Mouse (Mus musculus) megakaryocyte, embryonic 14.5 days (primary cell): ENCODE data around the gene Lmo1. TPM values are rescaled to one million over a fixed set of nuclear protein-coding genes. Genes with fewer than 3 reads are reported as not detected.

Experiments
- H3K27me3 ChIP-seq: replicated peaks from 2 replicates; pipeline ENCODE3; 2012; ENCODE audit warnings: inconsistent platforms
- H3K36me3 ChIP-seq: replicated peaks from 2 replicates; pipeline ENCODE3; 2012; ENCODE audit warnings: low read length, inconsistent platforms, mixed read lengths
- H3K4me1 ChIP-seq: 2 replicates; pipeline ENCODE4 v1.6.1; 2012; ENCODE audit warnings: inconsistent platforms
- H3K4me3 ChIP-seq: replicated peaks from 2 replicates; pipeline ENCODE3; 2012; ENCODE audit warnings: moderate library complexity, mild to moderate bottlenecking, inconsistent platforms
- H3K9me3 ChIP-seq: 2 replicates; pipeline ENCODE4 v1.6.1; 2012; ENCODE audit warnings: inconsistent platforms
- FLI1 ChIP-seq: IDR thresholded peaks from 2 replicates; pipeline ENCODE4 v1.6.1; 2012; ENCODE audit warnings: low read length, inconsistent platforms, mixed read lengths
- GATA1 ChIP-seq: IDR thresholded peaks from 3 replicates; pipeline ENCODE4 v1.6.1; 2012; ENCODE audit warnings: mixed read lengths, low read length, inconsistent platforms, borderline replicate concordance
- polyA plus RNA-seq: library from polyadenylated mRNA; stranded (reverse); fragments of >175 nt; gene quantifications from 2 replicates; pipeline ENCODE4 v1.2.3, GENCODE M21; 2012; ENCODE audit warnings: low replicate concordance; ENCODE audit not compliant: insufficient read depth

Gene Lmo1
- polyA plus RNA-seq, 1 experiment, result 0.58 TPM

GRCm38 (mm10) chr7:109200559-109200958 lies 25.6 kb upstream of the Lmo1 start:
- H3K4me3 ChIP-seq, result no peak overlapping the region
- TF ChIP-seq FLI1 (no peak), GATA1 (no peak)
- no peaks in the 10 kb centered on the region for H3K36me3 ChIP-seq
- H3K27me3 ChIP-seq, result peaks cover 2% of the 10 kb centered on the region
- H3K4me1 ChIP-seq, result no peaks in the 10 kb centered on the region
- no peaks in the 10 kb centered on the region for H3K9me3 ChIP-seq

- Histone ChIP-seq H3K36me3 (no peaks in the 10 kb centered on the region), H3K9me3 (no peaks in the 10 kb centered on the region), H3K4me3 (no peak overlapping the region), H3K4me1 (no peaks in the 10 kb centered on the region), H3K27me3 (peaks cover 7% of the 10 kb centered on the region)
- TF ChIP-seq GATA1, result no peak
- TF ChIP-seq FLI1, result no peak
These were observed 22.2 kb upstream of the Lmo1 start for GRCm38 (mm10) chr7:109197161-109197650.

GRCm38 (mm10) chr7:109196399-109197082 lies 21.5 kb upstream of the Lmo1 start:
- no peaks in the 10 kb centered on the region for H3K9me3 ChIP-seq
- no peaks in the 10 kb centered on the region for H3K36me3 ChIP-seq

GRCm38 (mm10) chr7:109195982-109196381 lies 21.0 kb upstream of the Lmo1 start:
- H3K27me3 ChIP-seq, result peaks cover 7% of the 10 kb centered on the region
- no peak overlapping the region for H3K4me3 ChIP-seq
- TF ChIP-seq FLI1, result no peak
- no peak for TF ChIP-seq GATA1
- H3K9me3 ChIP-seq, result no peaks in the 10 kb centered on the region
- H3K4me1 ChIP-seq, result no peaks in the 10 kb centered on the region
- H3K36me3 ChIP-seq, result no peaks in the 10 kb centered on the region

More at GRCm38 (mm10) chr7:109196399-109197082, 21.5 kb upstream of the Lmo1 start:
- H3K4me1 ChIP-seq, result no peaks in the 10 kb centered on the region
- H3K27me3 ChIP-seq, result peaks cover 7% of the 10 kb centered on the region
- H3K4me3 ChIP-seq, result no peak overlapping the region
- no peak for TF ChIP-seq GATA1
- no peak for TF ChIP-seq FLI1

GRCm38 (mm10) chr7:109194850-109195249 lies 19.8 kb upstream of the Lmo1 start:
- H3K27me3 ChIP-seq, result peaks cover 12% of the 10 kb centered on the region
- TF ChIP-seq FLI1 (no peak), GATA1 (no peak)
- no peaks in the 10 kb centered on the region for H3K4me1 ChIP-seq

GRCm38 (mm10) chr7:109187244-109188035 lies 12.4 kb upstream of the Lmo1 start:
- TF ChIP-seq GATA1 (no peak), FLI1 (no peak)
- Histone ChIP-seq H3K4me1 (no peaks in the 10 kb centered on the region), H3K27me3 (peaks cover 8% of the 10 kb centered on the region)

More at GRCm38 (mm10) chr7:109194850-109195249, 19.8 kb upstream of the Lmo1 start:
- no peaks in the 10 kb centered on the region for H3K36me3 ChIP-seq
- H3K4me3 ChIP-seq, result no peak overlapping the region
- no peaks in the 10 kb centered on the region for H3K9me3 ChIP-seq

GRCm38 (mm10) chr7:109185975-109186374 lies 11.0 kb upstream of the Lmo1 start:
- H3K4me1 ChIP-seq, result no peaks in the 10 kb centered on the region
- no peaks in the 10 kb centered on the region for H3K36me3 ChIP-seq
- H3K27me3 ChIP-seq, result peaks cover 8% of the 10 kb centered on the region
- H3K4me3 ChIP-seq, result no peak overlapping the region
- no peaks in the 10 kb centered on the region for H3K9me3 ChIP-seq
- TF ChIP-seq FLI1 (no peak), GATA1 (no peak)

More at GRCm38 (mm10) chr7:109187244-109188035, 12.4 kb upstream of the Lmo1 start:
- no peak overlapping the region for H3K4me3 ChIP-seq
- no peaks in the 10 kb centered on the region for H3K9me3 ChIP-seq
- no peaks in the 10 kb centered on the region for H3K36me3 ChIP-seq

GRCm38 (mm10) chr7:109185564-109185963 lies 10.6 kb upstream of the Lmo1 start:
- TF ChIP-seq GATA1, result no peak
- TF ChIP-seq FLI1, result no peak
- Histone ChIP-seq H3K36me3 (no peaks in the 10 kb centered on the region), H3K4me3 (no peak overlapping the region), H3K4me1 (no peaks in the 10 kb centered on the region), H3K9me3 (no peaks in the 10 kb centered on the region), H3K27me3 (peaks cover 4% of the 10 kb centered on the region)

GRCm38 (mm10) chr7:109176688-109177087 lies 1.7 kb upstream of the Lmo1 start:
- 0 out of 2 replicates have a peak, but pooled peaks cover 3% of the 10 kb centered on the region for H3K9me3 ChIP-seq
- peaks cover 6% of the 10 kb centered on the region for H3K4me1 ChIP-seq
- no peak for TF ChIP-seq FLI1
- TF ChIP-seq GATA1, result no peak
- no peaks in the 10 kb centered on the region for H3K36me3 ChIP-seq
- H3K4me3 ChIP-seq, result no peak overlapping the region
- peaks cover 60% of the 10 kb centered on the region for H3K27me3 ChIP-seq
